In the genomic region with DNA sequence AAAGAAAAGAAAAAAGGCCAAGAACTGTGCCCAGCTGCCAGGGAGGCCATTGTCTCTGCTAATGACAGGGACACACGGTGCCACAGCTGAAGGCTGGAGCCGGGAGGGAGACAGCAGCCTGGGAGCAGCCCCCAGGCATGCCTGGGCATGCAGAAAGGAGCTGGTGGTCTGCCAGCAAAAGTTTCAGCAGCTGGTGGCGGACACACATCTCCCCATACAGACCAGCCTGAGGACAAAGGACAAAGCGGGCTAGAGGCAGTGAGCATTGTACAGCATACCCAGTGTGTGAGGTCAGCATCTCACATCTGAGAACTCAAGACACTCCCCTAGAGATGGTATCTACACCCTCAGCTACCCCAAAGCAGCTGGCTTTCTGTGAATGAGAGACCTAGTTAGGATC, we compare ENCODE assay signal across 10 mouse cellular contexts. TPM values are rescaled to one million over a fixed set of nuclear protein-coding genes. Genes with fewer than 3 reads are reported as not detected.
DNase-seq lines count a peak whose midpoint lies in the region; ATAC-seq and TF ChIP-seq lines count a peak whose summit lies in the region.
"Had no signal": no experiment of that assay in that cellular context is flagged by ENCODE, and none has a peak within 500 bp of the region (broad histone marks: within the 10 kb centered on the region; RNA-seq: fewer than 3 reads in every experiment).

No protein-coding gene starts in this region.

- H3K4me3 ChIP-seq in hindbrain, embryonic 10.5 days: no peak overlapping the region
- H3K4me3 ChIP-seq in kidney, adult 2 months (ENCODE audit: insufficient read depth, low read depth, low read length): no peak overlapping the region

- TF ChIP-seq POLR2A in kidney, adult 2 months (IDR thresholded peaks at IDR 0.05; ENCODE audit: low read depth, low read length): no peak

- peak; percentile 43 for DNase-seq in cerebellum, adult 11 months
- DNase-seq in lung, postnatal 4 days: peak; percentile 34 to 64
- DNase-seq in lung, adult 18-20 months: no peak
- DNase-seq in hindbrain, embryonic 10.5 days (ENCODE audit: low spot score): peak; percentile 16
- peak; percentile 23 for DNase-seq in retina, embryonic 14.5 days (ENCODE audit: low spot score)
- DNase-seq in right cerebral cortex, adult 2 months (ENCODE audit: low spot score in 2 of 2): no peak
- no peak for DNase-seq in kidney, adult 2 months

- TF ChIP-seq CTCF in kidney, adult 2 months (conservative IDR thresholded peaks at IDR 0.05; ENCODE audit: insufficient read depth, insufficient read length, low read depth, low read length): no peak

- peaks cover 30% of the 10 kb centered on the region for H3K4me1 ChIP-seq in hindbrain, embryonic 10.5 days (replicated peaks)
- peaks cover 2% of the 10 kb centered on the region; the same call in 1 of the 2 replicates for H3K4me1 ChIP-seq in kidney, adult 2 months (ENCODE audit: control insufficient read depth, insufficient read depth, low read length)

- WGBS in hindbrain, embryonic 10.5 days: 56% methylated on average over 4 of the region's 4 CpGs
- WGBS in kidney, adult 2 months: 61% methylated on average over 4 of the region's 4 CpGs

- H3K27ac ChIP-seq in hindbrain, embryonic 10.5 days: peak overlapping the region; percentile 78
- no peak overlapping the region for H3K27ac ChIP-seq in kidney, adult 2 months (ENCODE audit: insufficient read depth, low read depth, low read length)
- H3K27ac ChIP-seq: kidney, postnatal 0 days; macrophage had no signal

- H3K9me3 ChIP-seq in hindbrain, embryonic 10.5 days: no peaks in the 10 kb centered on the region

- no peaks in the 10 kb centered on the region; the same call in 1 of the 2 replicates for H3K36me3 ChIP-seq in hindbrain, embryonic 10.5 days
- H3K36me3 ChIP-seq in kidney, adult 2 months (ENCODE audit: control insufficient read depth, insufficient read depth, low read length): no peaks in the 10 kb centered on the region

- H3K27me3 ChIP-seq in hindbrain, embryonic 10.5 days (ENCODE audit: insufficient read depth, poor library complexity, severe bottlenecking): no peaks in the 10 kb centered on the region; the same call in 1 of the 2 replicates
- no peaks in the 10 kb centered on the region for H3K27me3 ChIP-seq in kidney, adult 2 months (replicated peaks; ENCODE audit: control insufficient read depth, insufficient read depth, low read length)

- no peak for ATAC-seq in cerebellum, adult (ENCODE audit: insufficient number of reproducible peaks, low FRiP score, low TSS enrichment)

RNA-seq across cellular contexts. Expression of a gene that starts 37.5 kb away (rescaled TPM):
- 16.2 and 18.7 TPM in 2 replicates for polyA plus RNA-seq in hindbrain, embryonic 10.5 days (2016; fragmentation: Nextera tagmentation; extraction: Ambion mirVana)
- polyA plus RNA-seq in kidney, adult 2 months (2012; rRNA removed): 16.0 and 16.8 TPM in 2 replicates

Comparison
In these comparisons a context has a peak if more than half of its experiments do, and no peak if none do; other contexts are left out.
1. DNase-seq: peak in cerebellum, adult 11 months (single experiment), lung, postnatal 4 days (2 of 2), hindbrain, embryonic 10.5 days (single experiment) and retina, embryonic 14.5 days (single experiment); none in lung, adult 18-20 months (0 of 2), right cerebral cortex, adult 2 months (0 of 2) and kidney, adult 2 months (single experiment).